Mouse (Mus musculus): Measurements from ENCODE around the gene Pacsin2.

DNA sequence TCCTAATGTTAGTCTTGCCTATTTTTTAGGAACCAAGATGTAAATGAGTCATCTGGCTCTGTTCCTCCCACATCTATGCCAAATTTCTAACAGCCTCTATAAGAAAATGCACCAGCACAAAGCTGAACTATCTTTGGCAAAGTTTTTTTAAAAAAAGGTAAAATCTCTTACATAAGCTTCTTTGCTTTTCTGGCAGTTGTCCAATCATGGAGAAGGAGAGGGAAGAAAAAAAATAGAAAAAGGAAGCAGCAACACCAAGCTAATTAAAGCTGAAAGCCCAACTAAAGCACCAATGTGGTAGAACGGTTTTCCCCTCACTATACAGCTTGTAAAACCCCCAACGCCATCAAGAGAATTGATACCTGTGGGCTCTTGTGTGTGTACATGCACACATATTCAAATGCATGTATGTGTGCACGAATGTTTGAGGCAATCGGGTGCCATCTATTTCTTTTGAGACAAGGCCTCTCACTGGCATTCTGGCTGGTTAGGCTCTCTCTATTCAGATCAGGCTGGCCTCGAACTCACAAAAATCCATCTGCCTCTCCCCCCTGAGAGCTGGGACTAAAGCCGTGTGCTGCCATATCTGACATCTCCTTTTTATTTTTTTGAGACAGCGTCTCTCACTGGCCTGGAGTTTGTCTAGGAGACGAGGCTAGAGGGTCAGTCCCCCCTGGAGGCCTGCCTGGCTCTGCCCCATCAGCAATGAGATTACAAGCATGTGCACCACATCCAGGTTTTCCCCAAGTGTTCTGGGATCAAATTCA, 28.9 kb downstream of the Pacsin2 start:
- TF ChIP-seq CTCF (IDR thresholded peaks at IDR 0.05; ENCODE audit: low read depth) (no peak), EP300 (IDR thresholded peaks at IDR 0.05; ENCODE audit: low read depth) (no peak)

Data from liver, postnatal 0 days (tissue).